Mouse (Mus musculus) retina, embryonic 14.5 days (tissue): Measurements from ENCODE around the gene Yipf3.

Source experiments
- DNase-seq: peaks from one replicate; pipeline ENCODE4 v3.0.0-alpha.2; 2015; ENCODE audit warnings: low spot score

The Yipf3 gene

GRCm38 (mm10) chr17:46255147-46255546 lies 7.3 kb downstream of the Yipf3 start:
- DNase-seq, result no peak

- no peak for DNase-seq
Measured at GRCm38 (mm10) chr17:46258279-46259053, 10.6 kb downstream of the Yipf3 start.

- DNase-seq, result no peak
Measured at GRCm38 (mm10) chr17:46259675-46260074, 11.8 kb downstream of the Yipf3 start.

GRCm38 (mm10) chr17:46262201-46262694 lies 14.4 kb downstream of the Yipf3 start:
- DNase-seq, result no peak

GRCm38 (mm10) chr17:46265502-46265901 lies 17.6 kb downstream of the Yipf3 start:
- no peak for DNase-seq

GRCm38 (mm10) chr17:46265918-46266618 lies 18.2 kb downstream of the Yipf3 start:
- peak; percentile 91 for DNase-seq

- no peak for DNase-seq
Measured at GRCm38 (mm10) chr17:46266986-46267385, 19.1 kb downstream of the Yipf3 start.

GRCm38 (mm10) chr17:46267511-46267910 lies 19.6 kb downstream of the Yipf3 start:
- DNase-seq, result no peak

- DNase-seq, result no peak
Measured at GRCm38 (mm10) chr17:46268026-46268720, 20.3 kb downstream of the Yipf3 start.

- DNase-seq, result no peak
Measured at GRCm38 (mm10) chr17:46269771-46270534, 22.1 kb downstream of the Yipf3 start.

GRCm38 (mm10) chr17:46272058-46272457 lies 24.2 kb downstream of the Yipf3 start:
- no peak for DNase-seq

GRCm38 (mm10) chr17:46272675-46273074 lies 24.8 kb downstream of the Yipf3 start:
- DNase-seq, result no peak

- no peak for DNase-seq
Measured at GRCm38 (mm10) chr17:46273803-46274236, 25.9 kb downstream of the Yipf3 start.

- DNase-seq, result no peak
Measured at GRCm38 (mm10) chr17:46274465-46274864, 26.6 kb downstream of the Yipf3 start.

- DNase-seq, result no peak
Measured at GRCm38 (mm10) chr17:46275034-46275433, 27.2 kb downstream of the Yipf3 start.

- no peak for DNase-seq
Measured at GRCm38 (mm10) chr17:46275506-46275905, 27.6 kb downstream of the Yipf3 start.

- no peak for DNase-seq
Measured at GRCm38 (mm10) chr17:46277586-46277985, 29.7 kb downstream of the Yipf3 start.

- DNase-seq, result no peak
Measured at GRCm38 (mm10) chr17:46278011-46278765, 30.3 kb downstream of the Yipf3 start.

- peak; percentile 89 for DNase-seq
Measured at GRCm38 (mm10) chr17:46282483-46283123, 34.7 kb downstream of the Yipf3 start, which contains the start of gene Tjap1. Gene Tjap1 (minus strand): TSS chr17:46283026.

GRCm38 (mm10) chr17:46283140-46283539 lies 35.3 kb downstream of the Yipf3 start:
- no peak for DNase-seq
